Mouse (Mus musculus) urinary bladder, postnatal 10 days (tissue): ENCODE results near the gene Mrpl45.
"Not testable (repeated sequence)": the region's sequence is repeated elsewhere in the genome, so short reads cannot be mapped to it uniquely, and the experiment has no call there.

Source experiments
- DNase-seq: peaks from one replicate; pipeline ENCODE4 v3.0.0; 2022; ENCODE audit warnings: low spot score

Mrpl45 gene

GRCm38 (mm10) chr11:97296542-97296941 is 19.0 kb upstream of the Mrpl45 start:
- DNase-seq, result no peak

GRCm38 (mm10) chr11:97299939-97300338 is 15.6 kb upstream of the Mrpl45 start:
- no peak for DNase-seq

- DNase-seq, result no peak
Measured at GRCm38 (mm10) chr11:97301406-97301805, 14.1 kb upstream of the Mrpl45 start.

- no peak for DNase-seq
Measured at GRCm38 (mm10) chr11:97302231-97302781, 13.2 kb upstream of the Mrpl45 start.

GRCm38 (mm10) chr11:97304631-97305030 is 10.9 kb upstream of the Mrpl45 start:
- no peak for DNase-seq

- DNase-seq, result no peak
Measured at GRCm38 (mm10) chr11:97307294-97308069, 8.0 kb upstream of the Mrpl45 start.

GRCm38 (mm10) chr11:97308806-97309450 is 6.6 kb upstream of the Mrpl45 start:
- no peak for DNase-seq

- no peak for DNase-seq
Measured at GRCm38 (mm10) chr11:97309451-97309836, 6.1 kb upstream of the Mrpl45 start.

GRCm38 (mm10) chr11:97309911-97310571 is 5.5 kb upstream of the Mrpl45 start:
- peak; percentile 30 for DNase-seq

- DNase-seq, result no peak
Measured at GRCm38 (mm10) chr11:97310895-97311631, 4.5 kb upstream of the Mrpl45 start.

GRCm38 (mm10) chr11:97312871-97313270 is 2.6 kb upstream of the Mrpl45 start:
- not testable (repeated sequence) for DNase-seq

GRCm38 (mm10) chr11:97314110-97314509 is 1.4 kb upstream of the Mrpl45 start:
- no peak for DNase-seq

GRCm38 (mm10) chr11:97314751-97315503 is 589 bp upstream of the Mrpl45 start:
- DNase-seq, result no peak

GRCm38 (mm10) chr11:97321197-97321596 is 5.7 kb downstream of the Mrpl45 start:
- DNase-seq, result no peak

- not testable (repeated sequence) for DNase-seq
Measured at GRCm38 (mm10) chr11:97321894-97322600, 6.5 kb downstream of the Mrpl45 start.

GRCm38 (mm10) chr11:97325224-97325623 is 9.7 kb downstream of the Mrpl45 start:
- DNase-seq, result no peak

GRCm38 (mm10) chr11:97328148-97328547 is 12.6 kb downstream of the Mrpl45 start:
- DNase-seq, result no peak

GRCm38 (mm10) chr11:97330315-97330714 is 14.8 kb downstream of the Mrpl45 start:
- DNase-seq, result no peak

- no peak for DNase-seq
Measured at GRCm38 (mm10) chr11:97331231-97332190, 16.0 kb downstream of the Mrpl45 start.
